ENCODE assay signal across 8 mouse cellular contexts in the genomic region with DNA sequence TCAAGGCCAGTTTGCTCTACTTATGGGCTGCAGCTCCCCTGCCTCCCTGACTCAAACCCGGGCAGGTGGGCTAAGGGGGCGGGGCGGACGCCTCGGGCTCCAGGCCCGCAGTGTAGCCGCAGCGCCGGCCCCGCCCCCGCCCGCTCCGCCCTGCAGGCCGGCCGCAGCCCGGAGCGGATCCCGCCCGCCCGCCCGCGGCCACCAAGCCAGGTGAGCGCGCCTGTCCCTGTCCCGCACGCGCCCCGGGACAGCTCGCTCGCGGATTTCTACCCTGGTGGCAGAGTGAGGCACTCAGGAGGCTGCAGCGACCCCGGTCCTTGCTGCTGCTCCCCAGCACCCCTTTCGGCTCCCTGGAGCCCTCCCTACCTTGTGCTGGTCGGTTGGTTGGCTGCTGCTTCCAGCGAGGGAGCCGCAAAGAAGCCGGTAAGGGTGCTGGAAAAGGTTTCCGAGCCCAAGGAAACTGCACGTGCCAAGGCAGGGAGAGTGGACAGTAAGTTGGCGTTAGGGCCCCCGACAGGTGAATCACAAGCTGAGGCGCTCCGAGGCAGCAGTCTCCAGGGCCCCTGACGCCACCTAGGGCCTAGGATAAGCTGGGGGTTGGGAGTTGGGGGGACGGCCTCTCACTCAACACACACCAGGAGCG. TPM values are rescaled to one million over a fixed set of nuclear protein-coding genes. Genes with fewer than 3 reads are reported as not detected.
DNase-seq lines count a peak whose midpoint lies in the region; ATAC-seq and TF ChIP-seq lines count a peak whose summit lies in the region.

TSS of gene Aifm3 (plus strand) at position 143 of the 643 bp plus-strand sequence.

- peak; percentile 26 for DNase-seq in lung, adult 2 months
- no peak for DNase-seq in lung, postnatal 10 days
- peak; percentile 72 to 83 for DNase-seq in cerebellum, adult 18-20 months
- peak; percentile 24 to 81 for DNase-seq in kidney, postnatal 36 days
- DNase-seq in lung, postnatal 4 days = peak; percentile 26 to 46
- DNase-seq in thymus, postnatal 0 days (ENCODE audit: low spot score) = peak; percentile 31
- no peak for DNase-seq in gastrocnemius, postnatal 4 days (ENCODE audit: low spot score in 2 of 2)

- 0 out of 2 replicates have a peak, but pooled peaks cover 5% of the 10 kb centered on the region for H3K27me3 ChIP-seq in forebrain, embryonic 15.5 days

- H3K36me3 ChIP-seq in forebrain, embryonic 15.5 days = peaks cover 15% of the 10 kb centered on the region

- no peaks in the 10 kb centered on the region for H3K9me3 ChIP-seq in forebrain, embryonic 15.5 days

- peak within 1 kb of the TSS; percentile 88 for H3K4me2 ChIP-seq in forebrain, embryonic 15.5 days (replicated peaks)

- no peak for TF ChIP-seq POLR2A in lung, adult 2 months (IDR thresholded peaks at IDR 0.05; ENCODE audit: borderline replicate concordance, extremely low read depth, low read depth, low read length)

- H3K27ac ChIP-seq in forebrain, embryonic 15.5 days (replicated peaks) = no peak within 1 kb of the TSS

- H3K4me1 ChIP-seq in lung, adult 2 months (ENCODE audit: control insufficient read depth, insufficient read depth, low read length) = no peaks in the 10 kb centered on the region
- H3K4me1 ChIP-seq in forebrain, embryonic 15.5 days = peaks cover 15% of the 10 kb centered on the region

- TF ChIP-seq CTCF in lung, adult 2 months (IDR thresholded peaks at IDR 0.05; ENCODE audit: insufficient read depth, low read length) = no peak

- peak within 1 kb of the TSS; percentile 49 for H3K9ac ChIP-seq in forebrain, embryonic 15.5 days (replicated peaks)

- peak within 1 kb of the TSS; percentile 54 for H3K4me3 ChIP-seq in lung, adult 2 months (replicated peaks; ENCODE audit: extremely low read depth, low read depth, low read length)
- H3K4me3 ChIP-seq in forebrain, embryonic 15.5 days = peak within 1 kb of the TSS; percentile 43

- ATAC-seq in forebrain, embryonic 15.5 days (replicated peaks) = peak; percentile 72

- 4% methylated on average over 40 of the region's 47 CpGs for WGBS in lung, adult 2 months
- WGBS in forebrain, embryonic 15.5 days = under 1% methylated on average over 47 of the region's 47 CpGs

RNA-seq across cellular contexts. Expression of gene Aifm3, which starts in this region (rescaled TPM):
- 2.5 and 2.6 TPM in 2 replicates for polyA plus RNA-seq in lung, adult 2 months (2012; rRNA removed)
- 8.0 and 10.6 TPM in 2 replicates for polyA plus RNA-seq in forebrain, embryonic 15.5 days (2015; fragmentation: Nextera tagmentation; extraction: Ambion mirVana)
- polyA plus RNA-seq in thymus, postnatal 0 days (2015; fragmentation: Nextera tagmentation; extraction: Ambion mirVana) = 0.40 and 0.42 TPM in 2 replicates
- total RNA-seq in gastrocnemius, postnatal 4 days (2021) = under 1 TPM; 0.54 to 0.75 TPM

Comparison
In these comparisons a context has a peak if more than half of its experiments do, and no peak if none do; other contexts are left out.
1. DNase-seq: peak in lung, adult 2 months (single experiment), cerebellum, adult 18-20 months (2 of 2), kidney, postnatal 36 days (2 of 2) and lung, postnatal 4 days (2 of 2); none in lung, postnatal 10 days (single experiment) and gastrocnemius, postnatal 4 days (0 of 2).
2. Peak in DNase-seq in thymus, postnatal 0 days; RNA of the gene not detected or under 1 TPM.